In the genomic region with DNA sequence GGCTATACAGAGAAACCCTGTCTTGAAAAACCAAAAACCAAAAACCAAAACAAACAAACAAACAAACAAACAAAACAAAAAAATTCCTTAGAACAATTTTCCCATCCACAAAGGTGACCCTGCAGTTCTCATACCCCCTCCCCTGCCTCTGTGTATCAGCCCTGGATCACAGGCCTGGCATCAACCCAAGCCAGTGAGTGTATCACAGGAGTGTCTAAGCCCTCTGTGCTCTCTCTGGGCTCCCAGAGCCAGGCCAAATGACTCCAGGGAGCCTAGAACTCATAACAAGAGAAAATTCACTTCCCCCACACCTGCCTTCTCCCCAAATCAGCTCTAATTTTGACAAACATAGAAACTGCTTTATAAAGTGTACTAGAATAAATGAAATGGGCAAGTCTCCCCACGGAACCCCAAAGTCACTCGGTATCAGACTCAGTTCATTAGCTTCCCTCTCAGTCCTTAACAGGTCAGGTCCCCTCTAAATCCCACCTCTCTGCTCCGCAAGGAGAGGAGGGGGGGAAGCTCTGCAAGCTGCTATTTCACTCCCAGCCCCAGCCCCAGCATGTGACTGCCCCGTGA, we compare ENCODE assay signal across 11 mouse cellular contexts.
DNase-seq lines count a peak whose midpoint lies in the region; ATAC-seq and TF ChIP-seq lines count a peak whose summit lies in the region.
"Had no signal": no experiment of that assay in that cellular context is flagged by ENCODE, and none has a peak within 500 bp of the region (broad histone marks: within the 10 kb centered on the region; RNA-seq: fewer than 3 reads in every experiment).

No protein-coding gene starts in this region.

- H3K27ac ChIP-seq in heart, embryonic 11.5 days (ENCODE audit: low read depth, low read length) = peak overlapping the region; percentile 42; the same call in 1 of the 2 replicates
- H3K27ac ChIP-seq in liver, embryonic 15.5 days (replicated peaks) = 0 out of 2 replicates have a peak overlapping the region, but pooled peaks have one; percentile 29
- no peak overlapping the region for H3K27ac ChIP-seq in liver, postnatal 0 days (ENCODE audit: low read depth)
- 0 out of 2 replicates have a peak overlapping the region, but pooled peaks have one; percentile 36 for H3K27ac ChIP-seq in embryonic facial prominence, embryonic 14.5 days (replicated peaks; ENCODE audit: low read depth, low read length)
- H3K27ac ChIP-seq in hindbrain, embryonic 12.5 days = peak overlapping the region; percentile 67
- H3K27ac ChIP-seq: liver, embryonic 14.5 days had no signal

- no peak for DNase-seq in heart, postnatal 25 days (ENCODE audit: low spot score)
- DNase-seq in liver, postnatal 0 days = no peak
- no peak for DNase-seq in embryonic facial prominence, embryonic 14.5 days (ENCODE audit: low spot score)
- no peak for DNase-seq in right cerebral cortex, adult 2 months (ENCODE audit: low spot score in 2 of 2)
- DNase-seq in natural killer cell, adult 2 months (ENCODE audit: low spot score in 2 of 2) = no peak
- DNase-seq: cerebellum, adult 9-11 months had no signal

- TF ChIP-seq CTCF in liver, postnatal 0 days (IDR thresholded peaks at IDR 0.05; ENCODE audit: low read depth) = no peak

- H3K4me2 ChIP-seq in heart, embryonic 11.5 days = no peak overlapping the region
- no peak overlapping the region for H3K4me2 ChIP-seq in liver, embryonic 15.5 days
- no peak overlapping the region for H3K4me2 ChIP-seq in liver, postnatal 0 days (ENCODE audit: low read depth, low read length)
- no peak overlapping the region for H3K4me2 ChIP-seq in embryonic facial prominence, embryonic 14.5 days (ENCODE audit: low read depth, low read length)
- no peak overlapping the region for H3K4me2 ChIP-seq in hindbrain, embryonic 12.5 days (replicated peaks)

- intact Hi-C loops in heart, postnatal 25 days (cut with DNase I) = no loop called here

- no peaks in the 10 kb centered on the region for H3K36me3 ChIP-seq in heart, embryonic 11.5 days (ENCODE audit: control insufficient read depth, insufficient read depth, low read length)
- H3K36me3 ChIP-seq in liver, embryonic 15.5 days (replicated peaks) = no peaks in the 10 kb centered on the region
- H3K36me3 ChIP-seq in liver, postnatal 0 days (replicated peaks; ENCODE audit: insufficient read depth, low read length) = no peaks in the 10 kb centered on the region
- no peaks in the 10 kb centered on the region for H3K36me3 ChIP-seq in embryonic facial prominence, embryonic 14.5 days (ENCODE audit: control insufficient read depth, insufficient read depth, low read length)
- no peaks in the 10 kb centered on the region for H3K36me3 ChIP-seq in hindbrain, embryonic 12.5 days

- H3K4me1 ChIP-seq in heart, embryonic 11.5 days (ENCODE audit: control insufficient read depth, insufficient read depth, low read length) = peaks cover 32% of the 10 kb centered on the region
- 0 out of 2 replicates have a peak, but pooled peaks cover 10% of the 10 kb centered on the region for H3K4me1 ChIP-seq in liver, embryonic 15.5 days (replicated peaks)
- H3K4me1 ChIP-seq in liver, postnatal 0 days (ENCODE audit: insufficient read depth) = peaks cover 21% of the 10 kb centered on the region
- H3K4me1 ChIP-seq in embryonic facial prominence, embryonic 14.5 days (ENCODE audit: control insufficient read depth, insufficient read depth, low read length) = peaks cover 33% of the 10 kb centered on the region
- peaks cover 74% of the 10 kb centered on the region for H3K4me1 ChIP-seq in hindbrain, embryonic 12.5 days

- H3K9ac ChIP-seq in heart, embryonic 11.5 days (ENCODE audit: low read depth, low read length) = no peak overlapping the region
- H3K9ac ChIP-seq in liver, embryonic 15.5 days = no peak overlapping the region
- no peak overlapping the region for H3K9ac ChIP-seq in liver, postnatal 0 days (replicated peaks)
- H3K9ac ChIP-seq in embryonic facial prominence, embryonic 14.5 days (ENCODE audit: low read depth, low read length) = no peak overlapping the region
- 0 out of 2 replicates have a peak overlapping the region, but pooled peaks have one; percentile 27 for H3K9ac ChIP-seq in hindbrain, embryonic 12.5 days
- H3K9ac ChIP-seq: liver, embryonic 14.5 days had no signal

- no peaks in the 10 kb centered on the region for H3K9me3 ChIP-seq in heart, embryonic 11.5 days (replicated peaks; ENCODE audit: control insufficient read depth, low read length)
- H3K9me3 ChIP-seq in liver, embryonic 15.5 days (replicated peaks) = no peaks in the 10 kb centered on the region
- H3K9me3 ChIP-seq in liver, postnatal 0 days (ENCODE audit: low read length) = no peaks in the 10 kb centered on the region
- no peaks in the 10 kb centered on the region for H3K9me3 ChIP-seq in embryonic facial prominence, embryonic 14.5 days (ENCODE audit: control insufficient read depth, low read length)
- H3K9me3 ChIP-seq in hindbrain, embryonic 12.5 days (replicated peaks) = no peaks in the 10 kb centered on the region

- H3K4me3 ChIP-seq in heart, embryonic 11.5 days (ENCODE audit: low read depth, low read length) = no peak overlapping the region
- H3K4me3 ChIP-seq in liver, embryonic 15.5 days (replicated peaks) = no peak overlapping the region
- H3K4me3 ChIP-seq in liver, postnatal 0 days (ENCODE audit: low read depth, low read length) = no peak overlapping the region
- H3K4me3 ChIP-seq in embryonic facial prominence, embryonic 14.5 days (ENCODE audit: low read depth, low read length) = no peak overlapping the region
- no peak overlapping the region for H3K4me3 ChIP-seq in hindbrain, embryonic 12.5 days

- WGBS in heart, embryonic 11.5 days (ENCODE audit: insufficient replicate concordance) = 34% methylated on average over 4 of the region's 4 CpGs
- 50% methylated on average over 4 of the region's 4 CpGs for WGBS in liver, embryonic 15.5 days (ENCODE audit: insufficient replicate concordance)
- 52% methylated on average over 4 of the region's 4 CpGs for WGBS in liver, postnatal 0 days (ENCODE audit: insufficient replicate concordance)
- 39% methylated on average over 3 of the region's 4 CpGs for WGBS in embryonic facial prominence, embryonic 14.5 days
- 34% methylated on average over 4 of the region's 4 CpGs for WGBS in hindbrain, embryonic 12.5 days

- no peak for TF ChIP-seq EP300 in liver, postnatal 0 days (IDR thresholded peaks at IDR 0.05; ENCODE audit: low read depth)

- no peaks in the 10 kb centered on the region for H3K27me3 ChIP-seq in heart, embryonic 11.5 days (ENCODE audit: control insufficient read depth, insufficient read depth, low read length)
- no peaks in the 10 kb centered on the region for H3K27me3 ChIP-seq in liver, embryonic 15.5 days
- H3K27me3 ChIP-seq in liver, postnatal 0 days (ENCODE audit: insufficient read depth, low read length) = no peaks in the 10 kb centered on the region
- H3K27me3 ChIP-seq in embryonic facial prominence, embryonic 14.5 days (replicated peaks; ENCODE audit: control insufficient read depth, insufficient read depth, low read length) = no peaks in the 10 kb centered on the region
- peaks cover 33% of the 10 kb centered on the region for H3K27me3 ChIP-seq in hindbrain, embryonic 12.5 days
- H3K27me3 ChIP-seq: Patski had no signal

- ATAC-seq in heart, embryonic 11.5 days (replicated peaks; ENCODE audit: insufficient number of reproducible peaks, low FRiP score, low TSS enrichment) = 0 out of 2 replicates have a peak, but pooled peaks have one; percentile 46
- 0 out of 2 replicates have a peak, but pooled peaks have one; percentile 34 for ATAC-seq in liver, embryonic 15.5 days (ENCODE audit: insufficient read depth)
- ATAC-seq in liver, postnatal 0 days = no peak
- ATAC-seq in embryonic facial prominence, embryonic 14.5 days (ENCODE audit: low read depth) = no peak; the same call in 1 of the 2 replicates
- ATAC-seq in hindbrain, embryonic 12.5 days (ENCODE audit: low FRiP score) = no peak
- ATAC-seq: Patski had no signal

Comparison
In these comparisons a context has a peak if more than half of its experiments do, and no peak if none do; other contexts are left out.
1. ATAC-seq: peak in heart, embryonic 11.5 days (single experiment) and liver, embryonic 15.5 days (single experiment); none in liver, postnatal 0 days (single experiment), embryonic facial prominence, embryonic 14.5 days (single experiment) and hindbrain, embryonic 12.5 days (single experiment).